Mouse (Mus musculus) thymus, postnatal 4 days (tissue): Measurements from ENCODE around the gene Enoph1.

Experiments
- DNase-seq: peaks from one replicate; pipeline ENCODE4 v3.0.0; 2021

The Enoph1 gene

GRCm38 (mm10) chr5:100082006-100082405, 42.2 kb downstream of the Enoph1 start:
- no peak for DNase-seq

DNA sequence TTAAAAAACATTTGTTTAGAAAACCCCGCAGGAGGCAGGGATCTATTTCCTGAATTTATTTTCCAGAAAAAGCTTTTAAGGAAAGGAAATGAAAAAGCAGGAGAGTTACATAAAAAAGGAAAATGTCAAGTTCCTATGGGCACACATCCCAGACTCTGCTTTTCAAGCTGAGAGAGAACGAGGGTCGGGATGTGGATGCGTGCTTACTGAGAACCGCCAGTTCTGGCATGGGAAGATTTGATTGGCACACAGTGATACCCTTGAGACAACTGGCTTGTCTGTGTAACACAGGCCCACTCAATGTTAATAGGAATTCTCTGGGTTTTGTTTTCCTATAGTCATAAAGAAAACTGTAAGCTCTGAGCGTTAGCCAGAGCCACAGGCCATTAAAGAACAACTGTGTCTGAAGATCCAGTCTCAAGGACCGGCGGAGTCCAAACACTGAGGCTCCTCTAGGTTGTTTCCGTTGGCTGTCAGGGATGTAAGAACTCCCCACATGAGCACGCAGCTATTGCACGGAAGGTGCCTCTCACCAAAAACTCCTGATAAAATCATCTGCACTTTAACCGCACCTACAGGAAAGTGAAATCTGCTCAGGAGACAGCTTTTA, 44.3 kb downstream of the Enoph1 start:
- DNase-seq = no peak

GRCm38 (mm10) chr5:100085097-100085496, 45.3 kb downstream of the Enoph1 start:
- no peak for DNase-seq

DNA sequence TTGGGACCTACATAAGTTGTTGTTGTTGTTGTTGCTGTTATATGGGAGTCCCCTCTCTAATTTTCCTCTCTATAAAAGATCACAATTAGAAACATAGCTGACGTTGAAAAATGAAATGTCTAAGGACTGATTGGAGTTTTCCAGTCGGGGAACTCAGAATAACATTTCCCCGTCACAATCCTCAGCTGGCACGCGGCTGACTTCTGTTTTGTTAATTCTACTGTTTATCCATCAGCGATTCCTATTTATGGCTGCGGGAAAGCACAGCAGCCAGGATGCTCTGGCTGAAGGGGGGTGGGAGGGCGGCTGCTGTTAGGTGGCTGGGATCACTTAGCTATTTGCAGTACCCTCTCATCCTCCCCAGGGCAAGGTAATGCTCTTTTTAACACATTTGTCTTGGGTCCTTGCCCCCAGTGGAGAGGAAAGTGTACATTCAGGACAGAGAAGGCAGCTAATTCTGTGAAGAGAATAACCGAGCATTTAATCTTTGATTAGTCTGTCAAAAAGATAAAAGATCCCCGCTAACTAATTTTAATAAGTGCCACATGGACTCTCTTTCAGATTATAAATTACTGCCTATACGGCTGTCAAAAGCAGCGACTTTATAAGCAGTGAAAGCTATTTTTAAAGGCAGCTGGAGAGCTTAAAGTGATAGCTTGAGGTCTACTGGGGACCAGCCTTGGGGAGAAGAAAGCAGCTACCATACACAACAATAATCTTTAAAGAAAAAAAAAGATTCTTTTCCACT, 50.9 kb downstream of the Enoph1 start:
- no peak for DNase-seq

DNA sequence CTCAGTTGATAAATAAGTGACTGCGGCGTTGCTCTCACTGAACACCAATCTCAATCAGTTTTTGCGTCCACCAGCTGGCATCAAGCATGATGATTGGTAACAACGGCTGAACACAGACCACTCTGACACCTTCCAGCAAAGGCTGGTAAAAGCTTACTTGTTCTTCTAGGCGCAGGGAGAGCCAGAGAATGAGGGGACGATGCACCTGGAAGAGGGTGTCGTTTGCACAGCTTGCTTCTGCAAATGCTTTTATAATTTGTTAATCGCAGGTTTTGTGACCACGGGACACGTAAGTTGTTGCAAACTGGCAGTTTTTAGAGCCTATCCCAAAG, 51.4 kb downstream of the Enoph1 start:
- DNase-seq = no peak

DNA sequence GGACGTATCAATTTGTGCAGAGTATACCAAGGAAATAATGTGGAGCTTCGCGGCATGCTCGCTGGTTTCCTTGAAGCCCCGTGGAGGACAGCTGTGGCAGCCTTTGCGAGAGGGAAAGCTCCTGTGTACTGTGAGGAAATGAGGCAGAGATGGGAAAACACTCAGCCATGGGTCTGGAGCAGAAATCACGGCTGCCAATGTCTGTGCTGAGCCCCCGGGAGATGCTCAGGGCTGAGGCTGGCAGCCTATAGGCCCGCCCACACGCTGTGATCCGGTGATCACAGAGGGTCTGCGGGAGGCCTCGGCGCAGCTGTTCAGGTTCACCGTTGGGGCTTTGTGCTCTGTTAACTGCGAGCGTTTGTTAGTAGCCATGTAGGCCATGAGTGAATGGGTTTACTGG, 51.8 kb downstream of the Enoph1 start:
- peak; percentile 50 for DNase-seq

DNA sequence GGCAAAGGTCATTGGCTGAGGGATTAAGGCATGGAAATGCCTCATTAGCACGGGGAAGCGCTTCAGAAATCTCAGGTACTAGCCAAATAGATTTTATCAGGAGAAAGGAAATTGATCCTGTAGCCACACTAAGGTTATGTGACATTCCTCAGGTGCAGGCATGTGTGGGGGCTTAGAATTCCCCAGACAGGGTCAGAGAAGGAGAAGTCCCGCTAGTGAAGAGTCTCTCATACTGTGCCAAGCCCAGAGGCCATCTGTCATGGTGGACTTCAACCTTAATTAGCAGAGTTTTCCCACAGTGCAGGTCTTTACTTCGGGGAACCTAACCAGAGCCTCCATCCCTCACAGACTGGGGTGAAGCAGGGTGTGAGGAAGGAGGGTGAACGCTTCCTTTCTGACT, 57.2 kb downstream of the Enoph1 start:
- no peak for DNase-seq

DNA sequence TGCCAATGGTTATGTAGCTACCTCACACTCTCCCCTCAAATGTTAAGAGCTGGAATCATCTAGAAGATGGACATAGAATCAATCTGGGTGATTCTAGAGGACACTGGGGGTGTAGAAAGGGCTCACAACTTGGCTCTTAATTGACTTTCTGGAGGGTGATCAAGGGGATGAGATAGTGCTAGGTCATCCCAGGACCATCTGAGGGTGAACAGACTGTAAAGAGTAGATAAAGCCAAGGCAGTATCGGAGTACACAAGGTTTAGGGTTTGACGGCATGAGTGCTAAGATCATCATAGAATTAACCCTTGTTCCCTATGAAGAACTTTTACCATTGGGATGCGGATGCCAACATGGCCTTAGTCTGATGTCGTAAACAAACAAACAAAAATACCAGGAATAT, 58.2 kb downstream of the Enoph1 start:
- DNase-seq = no peak

GRCm38 (mm10) chr5:100102395-100102794, 62.6 kb downstream of the Enoph1 start:
- DNase-seq = no peak

GRCm38 (mm10) chr5:100108866-100109265, 69.1 kb downstream of the Enoph1 start:
- no peak for DNase-seq

DNA sequence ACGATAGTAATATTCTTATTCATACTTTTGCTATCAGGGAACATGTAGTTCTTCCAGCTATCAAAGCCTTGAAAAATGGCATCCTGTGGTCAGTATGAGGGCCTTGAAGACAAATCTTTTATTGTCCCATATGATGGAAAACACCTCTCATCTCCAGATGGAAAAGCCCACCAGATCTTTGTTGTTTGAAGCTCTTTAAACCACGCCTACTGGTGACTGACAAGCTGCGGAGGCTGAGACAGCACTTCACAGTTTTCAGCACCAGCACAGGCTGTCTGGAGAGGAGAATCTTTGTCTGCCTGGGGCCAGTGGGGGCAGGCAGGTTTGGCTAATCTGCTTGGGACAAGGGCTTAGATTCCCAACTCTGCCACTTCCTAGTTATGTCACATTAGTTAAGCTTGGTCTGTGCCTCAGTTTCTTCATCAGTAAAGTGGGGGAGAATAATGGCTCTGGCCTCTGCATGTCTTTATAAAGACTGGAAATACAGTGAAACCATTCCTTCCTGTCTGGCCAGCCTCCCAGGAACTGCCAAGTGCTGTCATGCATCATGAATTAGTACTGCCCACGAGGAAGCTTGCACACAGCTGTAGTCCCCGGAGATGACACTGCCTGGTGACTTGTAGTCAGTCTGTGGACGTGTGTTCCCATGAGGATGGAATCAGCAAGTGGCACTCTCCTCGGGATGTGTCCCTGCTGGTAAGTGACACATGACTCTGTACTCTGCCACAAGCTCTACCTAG, 69.9 kb downstream of the Enoph1 start:
- DNase-seq = no peak

DNA sequence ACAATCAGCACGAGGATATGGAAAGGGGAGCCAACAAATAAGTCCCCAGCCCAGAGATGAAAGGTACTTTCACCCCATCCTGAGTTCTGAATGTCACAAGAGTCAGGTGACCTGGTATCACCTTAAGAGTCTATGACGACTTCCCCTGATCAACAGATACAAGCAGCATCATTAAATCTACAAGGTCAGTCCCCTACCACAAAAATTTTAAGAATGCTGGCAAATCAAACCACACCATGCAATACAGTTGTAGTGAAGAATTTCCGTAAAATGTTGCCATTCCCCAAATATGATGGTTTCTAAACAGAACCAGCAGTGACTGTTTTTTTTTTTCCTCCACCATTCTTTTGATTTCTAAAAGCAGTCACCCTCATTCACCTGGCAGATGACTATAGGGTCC, 70.8 kb downstream of the Enoph1 start:
- DNase-seq = no peak

DNA sequence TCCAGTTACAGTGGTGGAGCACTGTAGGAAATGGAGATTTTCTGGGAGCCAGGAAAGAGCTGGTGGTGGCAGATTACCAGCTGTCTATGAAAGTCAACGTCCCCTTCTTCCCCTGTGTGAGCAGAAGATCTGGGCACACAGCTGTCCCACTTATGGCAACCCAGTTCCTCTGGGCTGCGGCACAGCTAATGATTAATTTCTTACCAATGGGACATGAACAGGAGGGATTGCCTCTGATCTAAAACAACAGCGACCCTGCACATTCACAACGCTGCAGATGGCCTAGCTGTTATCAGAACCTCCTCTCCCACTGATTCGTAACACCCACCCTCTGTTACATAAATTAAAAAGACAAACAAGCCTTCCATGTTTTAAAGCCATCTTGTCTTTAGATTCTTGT, 73.6 kb downstream of the Enoph1 start:
- DNase-seq = no peak
